Mouse (Mus musculus) hematopoietic multipotent progenitor cell, adult 10-12 weeks (in vitro differentiated cells): ENCODE results near the gene Gm8978. TPM values are rescaled to one million over a fixed set of nuclear protein-coding genes. Genes with fewer than 3 reads are reported as not detected.

Source experiments
- polyA plus RNA-seq: library from polyadenylated mRNA; stranded (reverse); fragments of >175 nt; gene quantifications from 2 replicates; pipeline ENCODE4 v1.2.3, GENCODE M21; 2012; ENCODE audit warnings: low replicate concordance

The Gm8978 gene
- not detected in 2 replicates for polyA plus RNA-seq

GRCm38 (mm10) chr19:33625152-33625551, at the start of gene Gm8978:
Gm8978 (minus strand) TSS chr19:33625252.

Other genes with a start within 250 kb of the Gm8978 start
- 0.89 and 1.3 TPM in 2 replicates for gene Rnls, start 233.0 kb downstream of the Gm8978 start, polyA plus RNA-seq
- gene Lipo4, start 107.5 kb downstream of the Gm8978 start, polyA plus RNA-seq: not detected in 2 replicates
- gene Lipo2, start 126.1 kb upstream of the Gm8978 start, polyA plus RNA-seq: not detected in 2 replicates
- gene Lipo3, start 136.7 kb upstream of the Gm8978 start, polyA plus RNA-seq: 2.2 and 3.2 TPM in 2 replicates
- gene Lipo1, start 162.2 kb upstream of the Gm8978 start, polyA plus RNA-seq: not detected in 2 replicates